Mouse (Mus musculus) forebrain, embryonic 10.5 days (tissue): ENCODE results near the gene Slc9a8. TPM values are rescaled to one million over a fixed set of nuclear protein-coding genes. Genes with fewer than 3 reads are reported as not detected.
A peak's percentile ranks its signal among the peaks of the same experiment; 100 is the strongest.

Experiments
- DNase-seq: peaks from one replicate; pipeline ENCODE4 v3.0.0-alpha.2; 2017; ENCODE audit warnings: low spot score; ENCODE audit errors: extremely low spot score
- H3K27ac ChIP-seq: fragments of 300-500 bp; sonication (generic); 2 replicates; pipeline ENCODE4 v1.5.1; 2016; ENCODE audit warnings: mild to moderate bottlenecking
- H3K27me3 ChIP-seq: fragments of 300-500 bp; sonication (generic); 2 replicates; pipeline ENCODE4 v1.6.1; 2016; ENCODE audit warnings: mild to moderate bottlenecking; ENCODE audit not compliant: poor library complexity, severe bottlenecking
- H3K36me3 ChIP-seq: fragments of 300-500 bp; sonication (generic); replicated peaks from 2 replicates; pipeline ENCODE4 v1.6.1; 2016; ENCODE audit warnings: mild to moderate bottlenecking, moderate library complexity
- H3K4me1 ChIP-seq: fragments of 300-500 bp; sonication (generic); 2 replicates; pipeline ENCODE4 v1.6.1; 2016
- H3K4me3 ChIP-seq: fragments of 300-500 bp; sonication (generic); 2 replicates; pipeline ENCODE4 v1.5.1; 2016; ENCODE audit warnings: mild to moderate bottlenecking, moderate library complexity
- H3K9me3 ChIP-seq: fragments of 300-500 bp; sonication (generic); 2 replicates; pipeline ENCODE4 v1.6.1; 2016; ENCODE audit warnings: mild to moderate bottlenecking, moderate library complexity
- WGBS: fragments of 180-500 bp; shearing (Covaris S2); methylation state at CpG from one replicate; pipeline ENCODE4 v1.1.7; 2016; 5-methylcytosine and 5-hydroxymethylcytosine counted together
- polyA plus RNA-seq: library from polyadenylated mRNA; unstranded; fragments of >200 nt; fragmentation: Nextera tagmentation; extraction: Ambion mirVana; gene quantifications from 2 replicates; pipeline ENCODE4 v1.2.1, GENCODE M21; 2016

Slc9a8 gene
- polyA plus RNA-seq = 24.0 and 24.4 TPM in 2 replicates

GRCm38 (mm10) chr2:167421330-167422149, at the start of gene Slc9a8:
Gene Slc9a8 (plus strand): TSS chr2:167421712.
- peaks cover 30% of the 10 kb centered on the region for H3K4me1 ChIP-seq
- peak within 1 kb of the TSS; percentile 100 for H3K27ac ChIP-seq
- peaks cover 29% of the 10 kb centered on the region for H3K36me3 ChIP-seq
- DNase-seq = peak; percentile 96
- 0 out of 2 replicates have a peak, but pooled peaks cover 4% of the 10 kb centered on the region for H3K9me3 ChIP-seq
- no peaks in the 10 kb centered on the region for H3K27me3 ChIP-seq
- WGBS = under 1% methylated on average over 66 of the region's 66 CpGs
- peak within 1 kb of the TSS; percentile 93 for H3K4me3 ChIP-seq

DNA sequence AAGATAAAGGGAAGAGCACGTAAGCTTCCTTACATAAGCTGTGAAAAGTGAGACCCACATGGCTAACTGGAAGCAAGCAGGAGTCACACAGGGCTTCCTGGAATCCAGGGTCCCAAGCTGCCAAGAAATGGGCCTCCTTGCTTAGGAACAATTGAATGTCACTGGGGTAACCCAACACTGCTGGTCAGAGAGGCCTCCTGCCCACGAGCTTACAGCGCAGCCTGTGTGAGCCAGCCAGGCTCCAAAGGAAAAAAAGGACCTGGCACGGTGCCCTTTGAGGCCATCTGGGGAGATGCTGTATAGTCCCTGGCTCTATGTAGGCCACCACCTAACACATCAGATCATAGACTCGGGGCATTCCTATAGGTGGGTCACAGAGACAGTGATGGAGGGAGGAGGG, 48.2 kb upstream of the Slc9a8 start:
- 83% methylated on average over 5 of the region's 5 CpGs for WGBS
- Histone ChIP-seq H3K9me3 (no peaks in the 10 kb centered on the region), H3K4me1 (peaks cover 4% of the 10 kb centered on the region; the same call in 1 of the 2 replicates), H3K27ac (no peak overlapping the region), H3K27me3 (no peaks in the 10 kb centered on the region), H3K36me3 (no peaks in the 10 kb centered on the region), H3K4me3 (no peak overlapping the region)
- no peak for DNase-seq

DNA sequence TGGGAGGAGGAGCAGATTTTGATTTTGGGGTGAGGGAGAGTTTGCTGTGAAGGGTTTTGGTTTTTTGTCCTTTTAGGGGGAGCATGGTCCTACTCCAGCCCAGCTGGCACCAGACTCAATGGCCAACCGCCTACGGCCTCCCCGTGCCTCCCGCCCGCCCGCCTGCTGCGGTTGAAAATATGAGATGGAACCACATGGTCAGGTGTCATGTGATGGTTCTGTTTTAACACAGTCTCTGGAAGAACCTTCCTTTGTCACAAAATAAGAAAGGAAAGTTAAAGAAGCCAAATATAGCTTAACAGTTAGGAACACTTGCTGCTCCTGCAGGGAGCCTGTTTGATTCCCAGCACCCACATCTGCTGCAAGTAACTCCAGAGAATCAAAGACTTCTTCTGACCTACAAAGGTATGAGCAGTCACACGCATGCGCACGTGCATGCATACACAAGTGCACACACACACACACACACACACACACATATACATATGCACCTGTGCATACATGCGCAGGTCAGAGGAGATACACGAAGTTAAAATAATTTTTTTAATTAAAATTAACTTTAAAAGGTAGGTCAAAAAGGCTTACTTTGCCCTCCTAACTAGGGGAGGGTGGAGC, 47.2 kb upstream of the Slc9a8 start:
- no peak for DNase-seq
- H3K4me3 ChIP-seq = no peak overlapping the region
- 90% methylated on average over 12 of the region's 12 CpGs for WGBS
- no peak overlapping the region for H3K27ac ChIP-seq
- no peaks in the 10 kb centered on the region for H3K9me3 ChIP-seq
- no peaks in the 10 kb centered on the region for H3K27me3 ChIP-seq
- peaks cover 12% of the 10 kb centered on the region for H3K4me1 ChIP-seq
- no peaks in the 10 kb centered on the region for H3K36me3 ChIP-seq

DNA sequence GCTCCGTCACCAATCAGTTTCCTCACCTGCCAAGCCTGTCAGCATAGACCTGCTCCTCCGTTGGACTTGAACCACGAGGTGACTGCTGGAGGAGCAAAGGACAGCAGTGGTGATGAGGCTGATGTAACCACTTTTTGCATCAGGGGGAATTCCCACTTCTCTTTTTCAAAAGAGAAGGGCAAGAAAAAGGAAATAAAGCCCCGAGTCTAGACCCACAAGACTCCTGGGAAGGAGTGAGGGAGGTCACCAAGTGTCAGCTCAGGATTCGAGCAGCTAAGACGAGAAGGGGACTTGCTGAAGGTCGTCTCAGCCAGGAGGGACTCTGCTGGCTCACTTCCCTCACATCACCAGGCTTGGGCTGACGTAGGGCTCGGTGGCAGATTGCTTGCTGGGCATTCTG, 46.4 kb upstream of the Slc9a8 start:
- H3K27me3 ChIP-seq = no peaks in the 10 kb centered on the region

DNA sequence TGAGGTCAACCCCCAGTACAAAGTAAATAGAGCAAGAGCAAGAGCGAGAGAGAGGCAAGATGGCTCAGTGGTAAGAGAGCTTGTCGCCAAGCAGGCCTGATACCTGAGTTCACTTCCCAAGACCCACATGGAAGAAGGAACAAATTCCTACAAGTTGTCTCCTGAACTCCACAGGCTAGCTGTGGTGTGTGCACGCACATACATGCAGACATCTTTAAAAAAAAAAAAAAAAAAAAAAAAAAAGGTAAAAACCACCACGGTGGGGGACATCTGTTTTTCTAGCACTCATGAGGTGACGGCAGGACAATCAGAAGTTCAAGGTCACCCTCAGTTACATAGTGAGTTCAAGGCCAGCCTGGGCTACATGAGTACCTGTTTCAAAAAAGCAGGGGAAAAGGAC, 45.8 kb upstream of the Slc9a8 start:
- DNase-seq = no peak
- Histone ChIP-seq H3K27me3 (no peaks in the 10 kb centered on the region), H3K27ac (no peak overlapping the region), H3K4me1 (peaks cover 20% of the 10 kb centered on the region), H3K9me3 (no peaks in the 10 kb centered on the region), H3K36me3 (no peaks in the 10 kb centered on the region), H3K4me3 (no peak overlapping the region)
- WGBS = 93% methylated on average over 5 of the region's 5 CpGs

More for the DNA sequence above, 46.4 kb upstream of the Slc9a8 start:
- 85% methylated on average over 9 of the region's 9 CpGs for whole genome bisulfite sequencing
- H3K27ac ChIP-seq = no peak overlapping the region
- no peaks in the 10 kb centered on the region for H3K36me3 ChIP-seq
- DNase-seq = no peak
- H3K4me1 ChIP-seq = peaks cover 15% of the 10 kb centered on the region
- H3K4me3 ChIP-seq = no peak overlapping the region
- H3K9me3 ChIP-seq = no peaks in the 10 kb centered on the region

DNA sequence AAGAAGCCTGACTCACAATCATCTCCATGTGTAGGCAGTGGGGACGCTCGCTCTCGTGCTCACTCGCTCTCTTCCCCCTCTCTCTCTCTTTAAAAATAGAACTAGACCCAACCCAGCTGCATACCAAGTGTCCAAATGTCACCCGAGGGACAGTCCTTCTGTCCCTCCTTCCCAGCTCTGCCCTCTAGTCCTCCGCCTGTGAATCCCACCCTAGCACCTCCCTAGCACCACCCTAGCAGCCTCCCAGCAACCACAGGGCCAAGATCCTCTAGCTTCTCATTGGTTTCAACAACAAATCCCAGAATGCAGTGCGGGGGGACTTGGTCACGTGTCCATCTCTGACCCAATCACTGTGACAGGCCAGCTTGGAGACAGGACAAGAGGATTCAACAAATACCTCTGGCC, 45.4 kb upstream of the Slc9a8 start:
- no peaks in the 10 kb centered on the region for H3K9me3 ChIP-seq
- no peaks in the 10 kb centered on the region for H3K36me3 ChIP-seq
- DNase-seq = no peak
- no peak overlapping the region for H3K4me3 ChIP-seq
- H3K4me1 ChIP-seq = peaks cover 22% of the 10 kb centered on the region
- H3K27ac ChIP-seq = no peak overlapping the region
- no peaks in the 10 kb centered on the region for H3K27me3 ChIP-seq
- 82% methylated on average over 8 of the region's 8 CpGs for WGBS

DNA sequence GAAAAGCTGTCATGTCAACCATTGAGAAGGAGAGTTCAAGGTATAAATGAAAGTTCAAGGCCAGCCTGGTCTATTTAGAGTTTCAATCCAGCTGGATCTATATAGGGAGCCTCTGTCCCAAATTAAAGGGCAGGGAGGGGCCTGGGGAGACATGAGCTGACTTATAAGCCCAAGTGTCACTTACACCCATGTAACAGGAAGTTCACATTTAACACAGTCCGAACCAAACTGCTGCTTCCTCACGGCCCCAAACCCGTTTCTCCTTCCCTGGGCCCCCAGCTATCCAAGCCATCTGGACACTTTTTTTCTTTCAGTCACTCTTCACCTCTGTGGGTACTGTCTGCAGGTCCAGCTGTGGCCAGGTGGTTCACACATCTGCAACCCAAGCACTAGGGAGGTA, 43.8 kb upstream of the Slc9a8 start:
- no peaks in the 10 kb centered on the region for H3K27me3 ChIP-seq
- peaks cover 22% of the 10 kb centered on the region for H3K4me1 ChIP-seq
- no peaks in the 10 kb centered on the region for H3K9me3 ChIP-seq
- H3K27ac ChIP-seq = no peak overlapping the region
- no peak overlapping the region for H3K4me3 ChIP-seq
- no peak for DNase-seq
- WGBS = 74% methylated on average over 3 of the region's 3 CpGs
- no peaks in the 10 kb centered on the region for H3K36me3 ChIP-seq

- H3K9me3 ChIP-seq = no peaks in the 10 kb centered on the region
- no peaks in the 10 kb centered on the region for H3K27me3 ChIP-seq
- no peak overlapping the region for H3K4me3 ChIP-seq
- H3K4me1 ChIP-seq = peaks cover 22% of the 10 kb centered on the region
- no peaks in the 10 kb centered on the region for H3K36me3 ChIP-seq
- WGBS = 61% methylated on average over 4 of the region's 4 CpGs
- no peak for DNase-seq
- H3K27ac ChIP-seq = no peak overlapping the region
Measured at GRCm38 (mm10) chr2:167378972-167379371, 42.5 kb upstream of the Slc9a8 start.

GRCm38 (mm10) chr2:167380615-167381285, 40.8 kb upstream of the Slc9a8 start:
- Histone ChIP-seq H3K27ac (peak overlapping the region; percentile 36; the same call in 1 of the 2 replicates), H3K4me3 (no peak overlapping the region), H3K27me3 (no peaks in the 10 kb centered on the region), H3K9me3 (no peaks in the 10 kb centered on the region), H3K4me1 (peaks cover 22% of the 10 kb centered on the region), H3K36me3 (no peaks in the 10 kb centered on the region)
- 67% methylated on average over 7 of the region's 7 CpGs for WGBS
- DNase-seq = no peak

DNA sequence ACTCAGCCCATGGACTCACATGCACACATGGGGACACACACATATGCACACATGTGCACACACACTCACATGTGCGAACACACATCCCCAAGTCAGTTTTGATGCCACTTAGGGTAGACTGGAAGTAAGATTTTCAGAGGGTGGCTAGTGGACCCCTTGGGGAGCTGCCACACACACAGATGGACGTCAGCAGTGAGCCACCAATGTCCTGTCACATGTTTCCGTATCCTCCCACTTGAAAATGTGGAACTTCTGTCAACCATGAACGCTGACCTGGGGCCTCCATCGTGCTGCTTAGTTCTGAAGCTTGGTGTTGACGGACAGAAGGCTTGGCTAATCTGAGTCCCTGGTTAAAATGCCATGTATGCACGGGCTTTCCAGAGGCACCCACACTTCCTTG, 39.9 kb upstream of the Slc9a8 start:
- Histone ChIP-seq H3K27me3 (no peaks in the 10 kb centered on the region), H3K27ac (no peak overlapping the region), H3K36me3 (no peaks in the 10 kb centered on the region), H3K9me3 (no peaks in the 10 kb centered on the region), H3K4me3 (no peak overlapping the region), H3K4me1 (peaks cover 22% of the 10 kb centered on the region)
- DNase-seq = no peak
- WGBS = 86% methylated on average over 7 of the region's 7 CpGs

- H3K4me3 ChIP-seq = no peak overlapping the region
- WGBS = 83% methylated on average over 7 of the region's 7 CpGs
- peaks cover 22% of the 10 kb centered on the region for H3K4me1 ChIP-seq
- H3K27me3 ChIP-seq = no peaks in the 10 kb centered on the region
- no peak overlapping the region for H3K27ac ChIP-seq
- DNase-seq = no peak
- H3K36me3 ChIP-seq = no peaks in the 10 kb centered on the region
- H3K9me3 ChIP-seq = no peaks in the 10 kb centered on the region
Measured at GRCm38 (mm10) chr2:167382389-167382788, 39.1 kb upstream of the Slc9a8 start.

- H3K27me3 ChIP-seq = no peaks in the 10 kb centered on the region
- WGBS = 96% methylated on average over 13 of the region's 13 CpGs
- H3K4me1 ChIP-seq = peaks cover 16% of the 10 kb centered on the region
- no peaks in the 10 kb centered on the region for H3K9me3 ChIP-seq
- H3K36me3 ChIP-seq = no peaks in the 10 kb centered on the region
- no peak overlapping the region for H3K4me3 ChIP-seq
- no peak overlapping the region for H3K27ac ChIP-seq
- DNase-seq = no peak
Measured at GRCm38 (mm10) chr2:167383666-167384083, 37.8 kb upstream of the Slc9a8 start.

DNA sequence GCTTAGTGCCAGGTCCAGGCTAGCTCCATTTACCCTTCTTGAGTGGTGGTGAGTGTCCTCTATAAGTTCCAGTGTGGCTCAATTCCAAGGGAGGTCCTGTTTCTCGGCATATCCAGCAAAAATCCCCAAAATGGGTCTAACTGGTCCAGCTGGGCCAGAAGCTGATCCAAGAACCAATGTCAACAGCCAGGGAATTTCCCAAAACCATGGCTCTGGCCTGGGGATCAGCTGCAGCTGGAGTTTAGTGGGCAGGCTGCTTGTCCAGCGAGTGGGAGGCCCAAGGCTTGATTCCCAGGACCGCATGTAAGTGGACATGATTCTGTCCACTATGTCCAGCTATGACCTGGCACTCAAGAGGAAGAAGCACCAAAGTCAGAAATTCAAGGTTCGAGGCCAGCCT, 35.1 kb upstream of the Slc9a8 start:
- no peak for DNase-seq
- H3K27ac ChIP-seq = no peak overlapping the region
- no peak overlapping the region for H3K4me3 ChIP-seq
- peaks cover 10% of the 10 kb centered on the region for H3K9me3 ChIP-seq
- no peaks in the 10 kb centered on the region for H3K27me3 ChIP-seq
- no peaks in the 10 kb centered on the region for H3K4me1 ChIP-seq
- 89% methylated on average over 4 of the region's 4 CpGs for WGBS
- H3K36me3 ChIP-seq = no peaks in the 10 kb centered on the region
